In genomic region chr11:5261508-5262392, GRCm38 (mm10) we compare ENCODE assay signal across 8 mouse cellular contexts. TPM values are rescaled to one million over a fixed set of nuclear protein-coding genes. Genes with fewer than 3 reads are reported as not detected.
A peak's percentile ranks its signal among the peaks of the same experiment; 100 is the strongest.
DNase-seq lines count a peak whose midpoint lies in the region; ATAC-seq lines count a peak whose summit lies in the region.

Gene Kremen1 (minus strand): TSS chr11:5261558.

- H3K4me3 ChIP-seq in heart, embryonic 13.5 days = peak within 1 kb of the TSS; percentile 89
- H3K4me3 ChIP-seq in liver, embryonic 12.5 days = peak within 1 kb of the TSS; percentile 91
- H3K4me3 ChIP-seq in stomach, embryonic 15.5 days (replicated peaks) = peak within 1 kb of the TSS; percentile 92

- 2% methylated on average over 52 of the region's 80 CpGs for WGBS in heart, embryonic 13.5 days
- WGBS in liver, embryonic 12.5 days (ENCODE audit: insufficient replicate concordance) = 2% methylated on average over 56 of the region's 80 CpGs
- WGBS in stomach, embryonic 15.5 days = 2% methylated on average over 47 of the region's 80 CpGs

- no peaks in the 10 kb centered on the region for H3K36me3 ChIP-seq in heart, embryonic 13.5 days
- H3K36me3 ChIP-seq in liver, embryonic 12.5 days = no peaks in the 10 kb centered on the region
- no peaks in the 10 kb centered on the region for H3K36me3 ChIP-seq in stomach, embryonic 15.5 days

- H3K27ac ChIP-seq in heart, embryonic 13.5 days (replicated peaks) = peak within 1 kb of the TSS; percentile 88
- peak within 1 kb of the TSS; percentile 32; the same call in 1 of the 2 replicates for H3K27ac ChIP-seq in liver, embryonic 12.5 days
- peak within 1 kb of the TSS; percentile 81 for H3K27ac ChIP-seq in stomach, embryonic 15.5 days

- no peaks in the 10 kb centered on the region for H3K9me3 ChIP-seq in heart, embryonic 13.5 days
- no peaks in the 10 kb centered on the region for H3K9me3 ChIP-seq in liver, embryonic 12.5 days (replicated peaks)
- no peaks in the 10 kb centered on the region for H3K9me3 ChIP-seq in stomach, embryonic 15.5 days

- no peaks in the 10 kb centered on the region for H3K27me3 ChIP-seq in heart, embryonic 13.5 days (replicated peaks)
- peaks cover 28% of the 10 kb centered on the region for H3K27me3 ChIP-seq in liver, embryonic 12.5 days (replicated peaks)
- no peaks in the 10 kb centered on the region for H3K27me3 ChIP-seq in stomach, embryonic 15.5 days (replicated peaks)

- peaks cover 66% of the 10 kb centered on the region for H3K4me1 ChIP-seq in heart, embryonic 13.5 days
- H3K4me1 ChIP-seq in liver, embryonic 12.5 days = peaks cover 25% of the 10 kb centered on the region
- H3K4me1 ChIP-seq in stomach, embryonic 15.5 days = peaks cover 5% of the 10 kb centered on the region

- peak; percentile 93 for ATAC-seq in erythroid progenitor cell, adult 5-6 weeks (replicated peaks; ENCODE audit: low FRiP score, poor library complexity, severe bottlenecking)
- ATAC-seq in heart, embryonic 13.5 days (ENCODE audit: extremely low read depth, insufficient number of reproducible peaks, low FRiP score, low TSS enrichment) = peak; percentile 96
- peak; percentile 99 for ATAC-seq in liver, embryonic 12.5 days
- peak; percentile 97 for ATAC-seq in stomach, embryonic 15.5 days (ENCODE audit: insufficient read depth, low FRiP score, low read depth)

- peak; percentile 96 for DNase-seq in CD4-positive helper T cell, adult 2 months (ENCODE audit: low read depth, low spot score)
- DNase-seq in brain, embryonic 18.5 days (ENCODE audit: low read depth, low spot score) = peak; percentile 80
- DNase-seq in kidney, postnatal 10 days = peak; percentile 98
- DNase-seq in natural killer cell, adult 2 months (ENCODE audit: low spot score in 2 of 2) = peak; percentile 84 to 92

- peak within 1 kb of the TSS; percentile 84 for H3K4me2 ChIP-seq in heart, embryonic 13.5 days
- H3K4me2 ChIP-seq in liver, embryonic 12.5 days = peak within 1 kb of the TSS; percentile 99
- H3K4me2 ChIP-seq in stomach, embryonic 15.5 days = peak within 1 kb of the TSS; percentile 80

- peak within 1 kb of the TSS; percentile 98 for H3K9ac ChIP-seq in heart, embryonic 13.5 days
- peak within 1 kb of the TSS; percentile 82 for H3K9ac ChIP-seq in liver, embryonic 12.5 days
- H3K9ac ChIP-seq in stomach, embryonic 15.5 days = peak within 1 kb of the TSS; percentile 94

RNA-seq across cellular contexts. Expression of gene Kremen1, which starts in this region (rescaled TPM):
- 0.36 and 1.3 TPM in 2 replicates for total RNA-seq in erythroid progenitor cell, adult 5-6 weeks (2015; ENCODE audit: low replicate concordance)
- 0.39 and 1.4 TPM in 2 replicates for total RNA-seq in erythroid progenitor cell, adult 5-6 weeks (2017; ENCODE audit: low replicate concordance)
- 29.0 and 29.2 TPM in 2 replicates for polyA plus RNA-seq in heart, embryonic 13.5 days (2015; fragmentation: Nextera tagmentation; extraction: Ambion mirVana)
- polyA plus RNA-seq in liver, embryonic 12.5 days (2016; fragmentation: Nextera tagmentation; extraction: Ambion mirVana) = 2.4 and 3.1 TPM in 2 replicates
- polyA plus RNA-seq in stomach, embryonic 15.5 days (2015; fragmentation: Nextera tagmentation; extraction: Ambion mirVana) = 17.8 and 18.3 TPM in 2 replicates

Comparison
In these comparisons a context has a peak if more than half of its experiments do, and no peak if none do; other contexts are left out.
1. Peak in every context shown above with its lines: DNase-seq, ATAC-seq, H3K4me3 ChIP-seq and H3K27ac ChIP-seq.
2. H3K27ac ChIP-seq: peak in every context shown above with its lines; median percentile 88 in heart, embryonic 13.5 days; 81 in stomach, embryonic 15.5 days; 32 in liver, embryonic 12.5 days.